Comparison of ENCODE assay signal across 31 mouse cellular contexts in genomic region chr4:86718878-86719577, GRCm38 (mm10). TPM values are rescaled to one million over a fixed set of nuclear protein-coding genes. Genes with fewer than 3 reads are reported as not detected.
DNase-seq lines count a peak whose midpoint lies in the region; ATAC-seq and TF ChIP-seq lines count a peak whose summit lies in the region.
"Had no signal": no experiment of that assay in that cellular context is flagged by ENCODE, and none has a peak within 500 bp of the region (broad histone marks: within the 10 kb centered on the region; RNA-seq: fewer than 3 reads in every experiment).

No protein-coding gene starts in this region.

- H3K9me3 ChIP-seq in intestine, embryonic 16.5 days (ENCODE audit: control insufficient read depth, low read length): no peaks in the 10 kb centered on the region
- H3K9me3 ChIP-seq: embryonic facial prominence, embryonic 12.5 days; heart, embryonic 15.5 days; hindbrain, embryonic 13.5 days; limb, embryonic 12.5 days; liver, embryonic 13.5 days; midbrain, embryonic 10.5 days; midbrain, embryonic 15.5 days had no signal

- no peaks in the 10 kb centered on the region for H3K79me2 ChIP-seq in heart, adult 2 months (replicated peaks; ENCODE audit: control insufficient read depth, insufficient read depth, low read length)

- H3K4me3 ChIP-seq in bone marrow macrophage, adult 2 months (ENCODE audit: insufficient read depth, low read length): no peak overlapping the region
- no peak overlapping the region for H3K4me3 ChIP-seq in intestine, embryonic 16.5 days (ENCODE audit: low read length)
- no peak overlapping the region for H3K4me3 ChIP-seq in small intestine, adult 2 months (ENCODE audit: low read depth, low read length)
- no peak overlapping the region for H3K4me3 ChIP-seq in heart, adult 2 months
- H3K4me3 ChIP-seq: embryonic facial prominence, embryonic 12.5 days; gastrocnemius, adult 2 months; heart, embryonic 15.5 days; hindbrain, embryonic 13.5 days; left cerebral cortex, adult 2 months; limb, embryonic 12.5 days; liver, embryonic 13.5 days; midbrain, embryonic 10.5 days; midbrain, embryonic 15.5 days had no signal

- TF ChIP-seq EP300 in heart, adult 2 months (IDR thresholded peaks at IDR 0.05; ENCODE audit: insufficient read depth, low read depth, low read length): no peak

- peaks cover 52% of the 10 kb centered on the region for H3K4me1 ChIP-seq in bone marrow macrophage, adult 2 months (ENCODE audit: control insufficient read depth, insufficient read depth, low read length)
- H3K4me1 ChIP-seq in intestine, embryonic 16.5 days (ENCODE audit: control insufficient read depth, insufficient read depth, low read length): peaks cover 11% of the 10 kb centered on the region; the same call in 1 of the 2 replicates
- peaks cover 20% of the 10 kb centered on the region; the same call in 1 of the 2 replicates for H3K4me1 ChIP-seq in small intestine, adult 2 months (ENCODE audit: control insufficient read depth, insufficient read depth, insufficient read length, low read length)
- H3K4me1 ChIP-seq in heart, adult 2 months (ENCODE audit: control insufficient read depth, insufficient read depth, low read length): peaks cover 1% of the 10 kb centered on the region; the same call in 1 of the 2 replicates
- H3K4me1 ChIP-seq: embryonic facial prominence, embryonic 12.5 days; hindbrain, embryonic 13.5 days; limb, embryonic 12.5 days; liver, embryonic 13.5 days; midbrain, embryonic 10.5 days; midbrain, embryonic 15.5 days had no signal

- no peak overlapping the region for H3K4me2 ChIP-seq in intestine, embryonic 16.5 days (ENCODE audit: low read depth, low read length)
- H3K4me2 ChIP-seq: embryonic facial prominence, embryonic 12.5 days; heart, embryonic 15.5 days; hindbrain, embryonic 13.5 days; limb, embryonic 12.5 days; liver, embryonic 13.5 days; midbrain, embryonic 15.5 days had no signal

- DNase-seq in 416B (ENCODE audit: low read depth): peak; percentile 40
- DNase-seq in heart, postnatal 25 days (ENCODE audit: low spot score): no peak
- no peak for DNase-seq in right cerebral cortex, adult 2 months (ENCODE audit: low spot score in 2 of 2)
- no peak for DNase-seq in embryo, embryonic 11 days
- no peak for DNase-seq in heart, adult 2 months
- DNase-seq: adrenal gland, postnatal 10 days; cerebellum, adult 11 months; cerebellum, adult 9-10 months; cerebellum, postnatal 36 days; gastrocnemius, adult 2 months; heart, postnatal 36 days; kidney, adult 8-10 months; kidney, postnatal 14 days; layer of hippocampus, adult 9-11 months; liver, embryonic 13.5 days; lung, adult 2 months; lung, postnatal 10 days; right cerebral cortex, adult 18-20 months; thymus, adult 18-20 months; thymus, postnatal 25 days had no signal

- no peaks in the 10 kb centered on the region for H3K36me3 ChIP-seq in intestine, embryonic 16.5 days (ENCODE audit: control insufficient read depth, insufficient read depth, low read length)
- no peaks in the 10 kb centered on the region for H3K36me3 ChIP-seq in small intestine, adult 2 months (ENCODE audit: control insufficient read depth, insufficient read depth, low read length)
- no peaks in the 10 kb centered on the region for H3K36me3 ChIP-seq in heart, adult 2 months (ENCODE audit: control insufficient read depth, insufficient read depth, low read length)
- H3K36me3 ChIP-seq: embryonic facial prominence, embryonic 12.5 days; heart, embryonic 15.5 days; hindbrain, embryonic 13.5 days; limb, embryonic 12.5 days; liver, embryonic 13.5 days; midbrain, embryonic 10.5 days; midbrain, embryonic 15.5 days had no signal

- H3K27me3 ChIP-seq in intestine, embryonic 16.5 days (replicated peaks; ENCODE audit: control insufficient read depth, insufficient read depth, low read length): no peaks in the 10 kb centered on the region
- no peaks in the 10 kb centered on the region for H3K27me3 ChIP-seq in small intestine, adult 2 months (ENCODE audit: control insufficient read depth, insufficient read depth, low read length)
- H3K27me3 ChIP-seq in heart, adult 2 months (ENCODE audit: control insufficient read depth, insufficient read depth, low read length): no peaks in the 10 kb centered on the region
- H3K27me3 ChIP-seq: embryonic facial prominence, embryonic 12.5 days; heart, embryonic 15.5 days; hindbrain, embryonic 13.5 days; limb, embryonic 12.5 days; liver, embryonic 13.5 days; midbrain, embryonic 15.5 days had no signal

- WGBS in intestine, embryonic 16.5 days: 56% methylated on average over 4 of the region's 4 CpGs
- WGBS in small intestine, adult 2 months: 34% methylated on average over 4 of the region's 4 CpGs
- WGBS in heart, adult 2 months: 78% methylated on average over 4 of the region's 4 CpGs

- H3K27ac ChIP-seq in bone marrow macrophage, adult 2 months (ENCODE audit: insufficient read depth, low read depth, low read length): peak overlapping the region; percentile 40
- no peak overlapping the region for H3K27ac ChIP-seq in intestine, embryonic 16.5 days (ENCODE audit: low read length)
- peak overlapping the region; percentile 43 for H3K27ac ChIP-seq in small intestine, adult 2 months (ENCODE audit: insufficient read depth, low read depth, low read length)
- no peak overlapping the region for H3K27ac ChIP-seq in heart, adult 2 months
- H3K27ac ChIP-seq: embryonic facial prominence, embryonic 12.5 days; gastrocnemius, adult 2 months; heart, embryonic 15.5 days; hindbrain, embryonic 13.5 days; left cerebral cortex, adult 2 months; limb, embryonic 12.5 days; liver, embryonic 13.5 days; midbrain, embryonic 10.5 days; midbrain, embryonic 15.5 days had no signal

- ATAC-seq in intestine, embryonic 16.5 days: peak; percentile 72
- ATAC-seq: forebrain, embryonic 14.5 days; midbrain, embryonic 15.5 days had no signal

- no peak for TF ChIP-seq POLR2A in bone marrow macrophage, adult 2 months (IDR thresholded peaks at IDR 0.05; ENCODE audit: borderline replicate concordance, low read depth, low read length)
- TF ChIP-seq POLR2A in small intestine, adult 2 months (IDR thresholded peaks at IDR 0.05; ENCODE audit: low read depth, low read length): no peak
- no peak for TF ChIP-seq POLR2A in heart, adult 2 months (IDR thresholded peaks at IDR 0.05; ENCODE audit: insufficient read depth, low read depth, low read length)

- H3K9ac ChIP-seq in intestine, embryonic 16.5 days (ENCODE audit: low read depth, low read length): no peak overlapping the region
- no peak overlapping the region for H3K9ac ChIP-seq in heart, adult 2 months (ENCODE audit: low read depth, low read length)
- H3K9ac ChIP-seq: embryonic facial prominence, embryonic 12.5 days; heart, embryonic 15.5 days; hindbrain, embryonic 13.5 days; limb, embryonic 12.5 days; liver, embryonic 13.5 days; midbrain, embryonic 15.5 days had no signal

- TF ChIP-seq CTCF in bone marrow macrophage, adult 2 months (IDR thresholded peaks at IDR 0.05; ENCODE audit: low read depth, low read length): no peak
- TF ChIP-seq CTCF in small intestine, adult 2 months (IDR thresholded peaks at IDR 0.05; ENCODE audit: extremely low read depth, insufficient read length, insufficient replicate concordance, low read depth, low read length): no peak
- no peak for TF ChIP-seq CTCF in heart, adult 2 months (IDR thresholded peaks at IDR 0.05)

- intact Hi-C loops in heart, postnatal 25 days (cut with DNase I): no loop called here
- intact Hi-C loops in heart, adult 2 months (cut with DNase I): no loop called here

RNA-seq across cellular contexts. Expression of gene Dennd4c, which starts 29.3 kb away (rescaled TPM):
- 48.6 and 56.5 TPM in 2 replicates for polyA plus RNA-seq in bone marrow macrophage, adult 2 months (2012; ENCODE audit: insufficient read depth, insufficient read length, missing spikeins)
- polyA plus RNA-seq in intestine, embryonic 16.5 days (2015; fragmentation: Nextera tagmentation; extraction: Ambion mirVana): 2.9 and 3.5 TPM in 2 replicates
- 2.4 and 4.4 TPM in 2 replicates for polyA plus RNA-seq in small intestine, adult 2 months (2012; rRNA removed)
- total RNA-seq in heart, postnatal 25 days (2021): 10 to 100 TPM; 33.7 to 34.7 TPM
- 10 to 100 TPM; 36.0 to 36.3 TPM for total RNA-seq in heart, adult 2 months (2021)
- polyA plus RNA-seq in heart, adult 2 months (2012; rRNA removed): 7.1 and 12.4 TPM in 2 replicates

RNA-seq across cellular contexts. Expression of gene Plin2, which starts 49.2 kb away (rescaled TPM):
- polyA plus RNA-seq in bone marrow macrophage, adult 2 months (2012; ENCODE audit: insufficient read depth, insufficient read length, missing spikeins): 397 and 415 TPM in 2 replicates
- polyA plus RNA-seq in intestine, embryonic 16.5 days (2015; fragmentation: Nextera tagmentation; extraction: Ambion mirVana): 248 and 316 TPM in 2 replicates
- 41.0 and 119 TPM in 2 replicates for polyA plus RNA-seq in small intestine, adult 2 months (2012; rRNA removed)
- total RNA-seq in heart, postnatal 25 days (2021): 100 to 1,000 TPM; 117 to 120 TPM
- 100 to 1,000 TPM; 115 to 120 TPM for total RNA-seq in heart, adult 2 months (2021)
- 89.4 and 117 TPM in 2 replicates for polyA plus RNA-seq in heart, adult 2 months (2012; rRNA removed)

Comparison
In these comparisons a context has a peak if more than half of its experiments do, and no peak if none do; other contexts are left out.
1. H3K27ac ChIP-seq: peak in bone marrow macrophage, adult 2 months (single experiment) and small intestine, adult 2 months (single experiment); none in intestine, embryonic 16.5 days (single experiment) and heart, adult 2 months (single experiment).